Mouse (Mus musculus): Measurements from ENCODE around the gene Gm3629. TPM values are rescaled to one million over a fixed set of nuclear protein-coding genes. Genes with fewer than 3 reads are reported as not detected.
"Not testable (repeated sequence)": the region's sequence is repeated elsewhere in the genome, so short reads cannot be mapped to it uniquely, and the experiment has no call there.

The Gm3629 gene
- total RNA-seq (2021) = under 1 TPM; 0.47 to 0.55 TPM
- long read RNA-seq, experiment 1 = 0 reads
- long read RNA-seq, experiment 2, partial matches to known transcripts = 0 of 1 reads
- long read RNA-seq, experiment 2, other reads (novel, unspliced or antisense) = 1 of 1 reads

GRCm38 (mm10) chr14:6590513-6590912, at the start of gene Gm3629:
Gene Gm3629, minus strand, starts transcription at chr14:6590613.
- intact Hi-C loops (cut with DNase I); DNase-seq (ENCODE audit: low spot score in 2 of 2): not testable (repeated sequence)

- DNase-seq (ENCODE audit: low spot score in 2 of 2); intact Hi-C loops (cut with DNase I): not testable (repeated sequence)
Observed at GRCm38 (mm10) chr14:6622318-6622717, 31.9 kb upstream of the Gm3629 start, which contains the start of gene Gm3460. Gene Gm3460, minus strand, starts transcription at chr14:6622418.

GRCm38 (mm10) chr14:6606436-6606835, 16.0 kb upstream of the Gm3629 start:
- intact Hi-C loops (cut with DNase I) = not testable (repeated sequence)
- DNase-seq (ENCODE audit: low spot score in 2 of 2) = peak in 1 of 2 experiments; percentile 3

GRCm38 (mm10) chr14:6605004-6605403, 14.6 kb upstream of the Gm3629 start:
- DNase-seq (ENCODE audit: low spot score in 2 of 2) = peak; percentile 6 to 21
- intact Hi-C loops (cut with DNase I) = not testable (repeated sequence)

GRCm38 (mm10) chr14:6604551-6604950, 14.1 kb upstream of the Gm3629 start:
- intact Hi-C loops (cut with DNase I) = not testable (repeated sequence)
- peak in 1 of 2 experiments; percentile 1 for DNase-seq (ENCODE audit: low spot score in 2 of 2)

- DNase-seq (ENCODE audit: low spot score in 2 of 2); intact Hi-C loops (cut with DNase I): not testable (repeated sequence)
Observed at GRCm38 (mm10) chr14:6537190-6537589, 53.2 kb downstream of the Gm3629 start, which contains the start of gene Gm8356. Gene Gm8356, minus strand, starts transcription at chr14:6537290.

Other genes starting within 250 kb of the Gm3629 start
- gene Gm3618, start 246.9 kb downstream of the Gm3629 start, total RNA-seq (2021) = not detected
- gene Gm16440, start 200.3 kb downstream of the Gm3629 start, total RNA-seq (2021) = not detected
- gene Gm3591, start 178.1 kb downstream of the Gm3629 start, total RNA-seq (2021) = under 1 TPM; 0.53 to 0.99 TPM
- not detected for gene Gm3594, start 146.0 kb downstream of the Gm3629 start, total RNA-seq (2021)
- gene Gm8356, start 53.3 kb downstream of the Gm3629 start, total RNA-seq (2021) = not detected
- not detected for gene Gm3460, start 31.8 kb upstream of the Gm3629 start, total RNA-seq (2021)
- not detected for gene Gm10251, start 93.6 kb upstream of the Gm3629 start, total RNA-seq (2021)
- gene Gm8050, start 129.6 kb upstream of the Gm3629 start, total RNA-seq (2021) = not detected
- 1 to 10 TPM; 2.2 to 4.7 TPM for gene Gm3636, start 151.7 kb upstream of the Gm3629 start, total RNA-seq (2021)
- gene Gm8362, start 183.8 kb upstream of the Gm3629 start, total RNA-seq (2021) = not detected
- not detected for gene Gm3642, start 249.7 kb upstream of the Gm3629 start, total RNA-seq (2021)

All from left cerebral cortex, postnatal 14 days (tissue).